Mouse (Mus musculus): ENCODE measurements at regions not wholly inside any gene's neighbourhood (a gene's known extent, or its start where the extent isn't known, plus 50 kb on each side); places are given as distances from the start of the nearest gene placed in this dataset.

GRCm38 (mm10) chr1:75997222-75997621 is 451.2 kb downstream of the Slc4a3 start:
- peak; percentile 29; the same call in 1 of the 2 replicates for TF ChIP-seq CTCF (IDR thresholded peaks at IDR 0.05; ENCODE audit: low read depth)
- TF ChIP-seq EP300 (optimal IDR thresholded peaks at IDR 0.05) = no peak

Measured in stomach, postnatal 0 days (tissue).